Mouse (Mus musculus) heart, postnatal 0 days (tissue): ENCODE results near the gene Ccdc42.

Experiments used
- CTCF ChIP-seq: IDR thresholded peaks from 2 replicates; pipeline ENCODE4 v1.5.1; 2016; ENCODE audit warnings: antibody characterized with exemption, control low read depth, low read depth
- EP300 ChIP-seq: IDR thresholded peaks from 2 replicates; pipeline ENCODE4 v1.6.1; 2016; ENCODE audit warnings: antibody characterized with exemption, low read depth

GRCm38 (mm10) chr11:68586721-68587120 lies at the start of gene Ccdc42:
- TF ChIP-seq EP300 (no peak), CTCF (no peak)
